Mouse (Mus musculus): ENCODE data around the gene Faim2. TPM values are rescaled to one million over a fixed set of nuclear protein-coding genes. Genes with fewer than 3 reads are reported as not detected.
A peak's percentile ranks its signal among the peaks of the same experiment; 100 is the strongest.

The Faim2 gene
- polyA plus RNA-seq, 1 experiment from 2014 or later, result 32.0 TPM

DNA sequence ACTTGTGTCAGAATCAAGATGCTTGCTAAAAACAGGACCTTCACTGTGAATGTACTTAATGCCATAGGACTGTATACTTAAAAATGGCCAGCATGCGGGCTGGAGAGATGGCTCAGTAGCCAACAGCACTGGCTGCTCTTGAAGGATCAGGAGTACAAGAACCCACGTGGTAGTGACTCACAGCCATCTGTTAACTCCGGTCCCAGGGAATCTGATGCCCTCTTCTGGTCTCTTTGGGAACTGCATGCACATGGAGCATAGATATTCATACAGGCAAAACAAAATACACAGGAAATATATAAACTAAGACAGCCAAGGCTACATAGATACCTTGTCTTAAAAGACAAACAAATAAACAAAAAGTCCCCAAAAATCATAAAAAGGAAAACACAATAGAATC is 58.9 kb downstream of the Faim2 start:
- ATAC-seq (ENCODE audit: low read depth), result no peak
- Histone ChIP-seq H3K27ac (ENCODE audit: low read depth, low read length) (no peak overlapping the region), H3K4me3 (ENCODE audit: low read depth, low read length) (no peak overlapping the region), H3K9me3 (ENCODE audit: control insufficient read depth, low read length) (no peaks in the 10 kb centered on the region), H3K4me2 (ENCODE audit: low read depth, low read length) (no peak overlapping the region), H3K36me3 (ENCODE audit: control insufficient read depth, insufficient read depth, low read length) (no peaks in the 10 kb centered on the region), H3K27me3 (ENCODE audit: control insufficient read depth, insufficient read depth, low read length) (no peaks in the 10 kb centered on the region), H3K9ac (replicated peaks; ENCODE audit: low read depth, low read length) (no peak overlapping the region), H3K4me1 (ENCODE audit: control insufficient read depth, insufficient read depth, low read length) (peaks cover 4% of the 10 kb centered on the region; the same call in 1 of the 2 replicates)
- 41% methylated on average over 3 of the region's 3 CpGs for WGBS

- H3K27me3 ChIP-seq (ENCODE audit: control insufficient read depth, insufficient read depth, low read length), result no peaks in the 10 kb centered on the region
- H3K27ac ChIP-seq (ENCODE audit: low read depth, low read length), result no peak overlapping the region
- no peak overlapping the region for H3K4me2 ChIP-seq (ENCODE audit: low read depth, low read length)
- H3K9ac ChIP-seq (replicated peaks; ENCODE audit: low read depth, low read length), result no peak overlapping the region
- H3K4me3 ChIP-seq (ENCODE audit: low read depth, low read length), result no peak overlapping the region
- 75% methylated on average over 13 of the region's 13 CpGs for WGBS
- no peak for ATAC-seq (ENCODE audit: low read depth)
- no peaks in the 10 kb centered on the region for H3K36me3 ChIP-seq (ENCODE audit: control insufficient read depth, insufficient read depth, low read length)
- no peaks in the 10 kb centered on the region for H3K9me3 ChIP-seq (ENCODE audit: control insufficient read depth, low read length)
- peaks cover 6% of the 10 kb centered on the region for H3K4me1 ChIP-seq (ENCODE audit: control insufficient read depth, insufficient read depth, low read length)
Measured at GRCm38 (mm10) chr15:99463194-99463593, 64.8 kb downstream of the Faim2 start.

GRCm38 (mm10) chr15:99457606-99458401 is 70.2 kb downstream of the Faim2 start, which contains the start of gene Nckap5l:
Gene Nckap5l (minus strand): TSS chr15:99457748.
- Histone ChIP-seq H3K36me3 (ENCODE audit: control insufficient read depth, insufficient read depth, low read length) (no peaks in the 10 kb centered on the region; the same call in 1 of the 2 replicates), H3K9me3 (ENCODE audit: control insufficient read depth, low read length) (no peaks in the 10 kb centered on the region), H3K4me2 (ENCODE audit: low read depth, low read length) (peak within 1 kb of the TSS; percentile 71), H3K9ac (replicated peaks; ENCODE audit: low read depth, low read length) (peak within 1 kb of the TSS; percentile 77), H3K27me3 (ENCODE audit: control insufficient read depth, insufficient read depth, low read length) (no peaks in the 10 kb centered on the region), H3K27ac (ENCODE audit: low read depth, low read length) (peak within 1 kb of the TSS; percentile 91), H3K4me1 (ENCODE audit: control insufficient read depth, insufficient read depth, low read length) (peaks cover 37% of the 10 kb centered on the region), H3K4me3 (ENCODE audit: low read depth, low read length) (peak within 1 kb of the TSS; percentile 82)
- under 1% methylated on average over 42 of the region's 45 CpGs for WGBS
- peak; percentile 94 for ATAC-seq (ENCODE audit: low read depth)

GRCm38 (mm10) chr15:99456963-99457605 is 70.9 kb downstream of the Faim2 start:
- Histone ChIP-seq H3K9ac (replicated peaks; ENCODE audit: low read depth, low read length) (peak overlapping the region; percentile 77), H3K27me3 (ENCODE audit: control insufficient read depth, insufficient read depth, low read length) (no peaks in the 10 kb centered on the region), H3K9me3 (ENCODE audit: control insufficient read depth, low read length) (no peaks in the 10 kb centered on the region), H3K4me3 (ENCODE audit: low read depth, low read length) (peak overlapping the region; percentile 82), H3K4me2 (ENCODE audit: low read depth, low read length) (peak overlapping the region; percentile 71), H3K27ac (ENCODE audit: low read depth, low read length) (peak overlapping the region; percentile 91), H3K4me1 (ENCODE audit: control insufficient read depth, insufficient read depth, low read length) (peaks cover 37% of the 10 kb centered on the region), H3K36me3 (ENCODE audit: control insufficient read depth, insufficient read depth, low read length) (no peaks in the 10 kb centered on the region; the same call in 1 of the 2 replicates)
- ATAC-seq (ENCODE audit: low read depth), result peak; percentile 80
- under 1% methylated on average over 37 of the region's 43 CpGs for WGBS

GRCm38 (mm10) chr15:99456338-99456962 is 71.5 kb downstream of the Faim2 start:
- Histone ChIP-seq H3K36me3 (ENCODE audit: control insufficient read depth, insufficient read depth, low read length) (no peaks in the 10 kb centered on the region; the same call in 1 of the 2 replicates), H3K4me1 (ENCODE audit: control insufficient read depth, insufficient read depth, low read length) (peaks cover 37% of the 10 kb centered on the region), H3K4me3 (ENCODE audit: low read depth, low read length) (peak overlapping the region; percentile 82), H3K9ac (replicated peaks; ENCODE audit: low read depth, low read length) (peak overlapping the region; percentile 77), H3K4me2 (ENCODE audit: low read depth, low read length) (peak overlapping the region; percentile 71), H3K9me3 (ENCODE audit: control insufficient read depth, low read length) (no peaks in the 10 kb centered on the region), H3K27ac (ENCODE audit: low read depth, low read length) (peak overlapping the region; percentile 91), H3K27me3 (ENCODE audit: control insufficient read depth, insufficient read depth, low read length) (no peaks in the 10 kb centered on the region)
- ATAC-seq (ENCODE audit: low read depth), result 0 out of 2 replicates have a peak, but pooled peaks have one; percentile 3
- WGBS, result 11% methylated on average over 7 of the region's 7 CpGs

- no peak overlapping the region; the same call in 1 of the 2 replicates for H3K4me3 ChIP-seq (ENCODE audit: low read depth, low read length)
- WGBS, result 80% methylated on average over 3 of the region's 3 CpGs
- H3K4me2 ChIP-seq (ENCODE audit: low read depth, low read length), result peak overlapping the region; percentile 71; the same call in 1 of the 2 replicates
- H3K9ac ChIP-seq (replicated peaks; ENCODE audit: low read depth, low read length), result no peak overlapping the region
- H3K27ac ChIP-seq (ENCODE audit: low read depth, low read length), result no peak overlapping the region
- ATAC-seq (ENCODE audit: low read depth), result no peak
- H3K36me3 ChIP-seq (ENCODE audit: control insufficient read depth, insufficient read depth, low read length), result no peaks in the 10 kb centered on the region; the same call in 1 of the 2 replicates
- H3K9me3 ChIP-seq (ENCODE audit: control insufficient read depth, low read length), result no peaks in the 10 kb centered on the region
- no peaks in the 10 kb centered on the region for H3K27me3 ChIP-seq (ENCODE audit: control insufficient read depth, insufficient read depth, low read length)
- peaks cover 37% of the 10 kb centered on the region for H3K4me1 ChIP-seq (ENCODE audit: control insufficient read depth, insufficient read depth, low read length)
Measured at GRCm38 (mm10) chr15:99455415-99455814, 72.5 kb downstream of the Faim2 start.

DNA sequence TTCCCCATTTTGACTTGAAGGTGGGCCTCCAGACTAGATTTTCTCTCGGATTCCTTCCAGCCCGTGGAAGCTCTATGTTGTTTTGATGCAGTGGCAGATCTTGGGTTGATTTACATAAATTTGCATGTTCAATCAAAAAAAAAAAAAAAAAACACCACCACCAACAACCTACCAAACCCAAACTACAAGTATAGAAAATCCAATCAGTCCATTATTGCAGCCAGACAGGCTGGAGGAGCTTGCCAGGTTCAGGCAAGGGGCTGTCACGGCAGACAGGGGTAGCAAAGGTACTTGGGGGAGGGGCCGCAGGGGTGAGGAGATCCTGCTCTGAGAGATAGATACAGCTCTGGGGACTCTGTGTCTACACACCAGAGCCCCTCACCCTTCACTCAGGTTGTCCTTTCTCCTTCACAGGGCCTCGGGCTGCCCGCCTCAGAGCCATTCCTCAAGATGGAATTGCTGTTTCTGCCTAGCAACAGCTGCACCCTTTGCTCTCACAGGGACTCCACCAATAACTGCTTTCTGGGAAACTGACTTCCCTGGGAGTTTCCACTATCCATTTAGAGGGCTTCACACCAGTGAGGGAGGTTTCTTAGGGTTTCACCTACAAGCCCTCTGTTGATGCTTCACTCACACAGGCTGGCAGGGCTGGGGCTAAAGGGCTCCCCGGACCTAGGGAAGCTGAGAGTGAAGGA is 73.2 kb downstream of the Faim2 start:
- no peak overlapping the region for H3K4me2 ChIP-seq (ENCODE audit: low read depth, low read length)
- H3K9ac ChIP-seq (replicated peaks; ENCODE audit: low read depth, low read length), result no peak overlapping the region
- H3K36me3 ChIP-seq (ENCODE audit: control insufficient read depth, insufficient read depth, low read length), result no peaks in the 10 kb centered on the region; the same call in 1 of the 2 replicates
- peaks cover 38% of the 10 kb centered on the region for H3K4me1 ChIP-seq (ENCODE audit: control insufficient read depth, insufficient read depth, low read length)
- H3K9me3 ChIP-seq (ENCODE audit: control insufficient read depth, low read length), result no peaks in the 10 kb centered on the region
- no peak for ATAC-seq (ENCODE audit: low read depth)
- H3K4me3 ChIP-seq (ENCODE audit: low read depth, low read length), result no peak overlapping the region
- 75% methylated on average over 7 of the region's 7 CpGs for WGBS
- H3K27me3 ChIP-seq (ENCODE audit: control insufficient read depth, insufficient read depth, low read length), result no peaks in the 10 kb centered on the region
- H3K27ac ChIP-seq (ENCODE audit: low read depth, low read length), result peak overlapping the region; percentile 12; the same call in 1 of the 2 replicates

- Histone ChIP-seq H3K9ac (replicated peaks; ENCODE audit: low read depth, low read length) (no peak overlapping the region), H3K4me3 (ENCODE audit: low read depth, low read length) (no peak overlapping the region), H3K27ac (ENCODE audit: low read depth, low read length) (no peak overlapping the region), H3K36me3 (ENCODE audit: control insufficient read depth, insufficient read depth, low read length) (no peaks in the 10 kb centered on the region; the same call in 1 of the 2 replicates), H3K4me2 (ENCODE audit: low read depth, low read length) (no peak overlapping the region), H3K27me3 (ENCODE audit: control insufficient read depth, insufficient read depth, low read length) (no peaks in the 10 kb centered on the region), H3K9me3 (ENCODE audit: control insufficient read depth, low read length) (no peaks in the 10 kb centered on the region), H3K4me1 (ENCODE audit: control insufficient read depth, insufficient read depth, low read length) (peaks cover 37% of the 10 kb centered on the region)
- 71% methylated on average over 11 of the region's 11 CpGs for WGBS
- no peak for ATAC-seq (ENCODE audit: low read depth)
Measured at GRCm38 (mm10) chr15:99453153-99453900, 74.6 kb downstream of the Faim2 start.
